ENCODE assay signal across 24 mouse cellular contexts in the genomic region with DNA sequence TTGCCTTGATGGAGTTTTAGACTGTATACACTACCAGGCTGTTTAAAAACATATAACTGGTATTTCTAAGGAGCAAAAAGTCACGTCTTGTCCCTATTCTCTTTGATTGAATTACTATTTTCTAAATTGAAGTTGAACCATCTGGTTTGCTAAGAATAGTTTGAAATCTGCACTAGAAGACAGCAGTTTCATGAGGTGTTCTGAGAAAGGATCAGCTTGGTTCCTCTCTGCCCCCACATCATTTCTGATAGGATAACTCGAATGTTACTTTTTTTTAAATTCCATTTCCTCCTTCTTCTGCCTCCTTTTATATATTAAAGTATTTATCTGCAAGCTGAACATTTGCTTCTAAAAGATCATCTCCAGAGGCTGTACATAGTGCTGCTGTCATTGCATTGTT.
DNase-seq lines count a peak whose midpoint lies in the region; ATAC-seq and TF ChIP-seq lines count a peak whose summit lies in the region.
"Had no signal": no experiment of that assay in that cellular context is flagged by ENCODE, and none has a peak within 500 bp of the region (broad histone marks: within the 10 kb centered on the region; RNA-seq: fewer than 3 reads in every experiment).

No protein-coding gene starts in this region.

- peaks cover 15% of the 10 kb centered on the region for H3K4me1 ChIP-seq in limb, embryonic 15.5 days
- peaks cover 6% of the 10 kb centered on the region; the same call in 1 of the 2 replicates for H3K4me1 ChIP-seq in limb, embryonic 10.5 days
- H3K4me1 ChIP-seq: hindbrain, embryonic 13.5 days had no signal

- H3K36me3 ChIP-seq in limb, embryonic 15.5 days, result no peaks in the 10 kb centered on the region
- H3K36me3 ChIP-seq in limb, embryonic 10.5 days, result no peaks in the 10 kb centered on the region
- H3K36me3 ChIP-seq: heart, embryonic 12.5 days; heart, embryonic 15.5 days; hindbrain, embryonic 10.5 days; hindbrain, embryonic 13.5 days had no signal

- H3K9me3 ChIP-seq in limb, embryonic 15.5 days, result no peaks in the 10 kb centered on the region
- H3K9me3 ChIP-seq in limb, embryonic 10.5 days (replicated peaks), result no peaks in the 10 kb centered on the region
- H3K9me3 ChIP-seq: heart, embryonic 12.5 days; heart, embryonic 15.5 days; hindbrain, embryonic 10.5 days; hindbrain, embryonic 13.5 days had no signal

- peak; percentile 88 for ATAC-seq in frontal cortex, adult (ENCODE audit: low TSS enrichment)
- ATAC-seq in limb, embryonic 15.5 days (ENCODE audit: insufficient number of reproducible peaks, low FRiP score, low TSS enrichment, low read depth), result no peak
- ATAC-seq: activated CD4-positive, CD25-positive, alpha-beta regulatory T cell, adult 4 months; forebrain, embryonic 14.5 days; forebrain, postnatal 0 days; hindbrain, embryonic 16.5 days had no signal

- 0 out of 2 replicates have a peak overlapping the region, but pooled peaks have one; percentile 3 for H3K27ac ChIP-seq in layer of hippocampus, adult 2 months
- peak overlapping the region; percentile 68; the same call in 1 of the 2 replicates for H3K27ac ChIP-seq in limb, embryonic 15.5 days
- no peak overlapping the region for H3K27ac ChIP-seq in limb, embryonic 10.5 days
- H3K27ac ChIP-seq: hindbrain, embryonic 10.5 days; hindbrain, embryonic 13.5 days had no signal

- H3K9ac ChIP-seq in limb, embryonic 15.5 days, result no peak overlapping the region
- H3K9ac ChIP-seq: forebrain, postnatal 0 days; heart, embryonic 12.5 days; heart, embryonic 15.5 days; hindbrain, embryonic 13.5 days had no signal

- H3K4me3 ChIP-seq in layer of hippocampus, adult 2 months, result no peak overlapping the region
- no peak overlapping the region for H3K4me3 ChIP-seq in limb, embryonic 15.5 days
- no peak overlapping the region for H3K4me3 ChIP-seq in limb, embryonic 10.5 days
- H3K4me3 ChIP-seq: heart, embryonic 12.5 days; heart, embryonic 15.5 days; hindbrain, embryonic 10.5 days; hindbrain, embryonic 13.5 days had no signal

- 82% methylated on average over 2 of the region's 2 CpGs for WGBS in limb, embryonic 15.5 days
- 92% methylated on average over 2 of the region's 2 CpGs for WGBS in limb, embryonic 10.5 days

- no peak overlapping the region for H3K4me2 ChIP-seq in limb, embryonic 15.5 days
- H3K4me2 ChIP-seq: heart, embryonic 12.5 days; heart, embryonic 15.5 days; hindbrain, embryonic 13.5 days had no signal

- DNase-seq in frontal cortex, postnatal 25 days (ENCODE audit: low spot score in 2 of 2), result no peak
- no peak for DNase-seq in layer of hippocampus, adult 2 months (ENCODE audit: low spot score in 2 of 2)
- no peak for DNase-seq in layer of hippocampus, adult 11-12 months (ENCODE audit: low spot score)
- no peak for DNase-seq in limb, embryonic 10.5 days (ENCODE audit: low spot score)
- DNase-seq in brain, adult 2 months (ENCODE audit: low read depth, low spot score), result peak; percentile 57
- no peak for DNase-seq in right cerebral cortex, postnatal 25 days
- DNase-seq: adrenal gland, adult 8-10 months; adrenal gland, postnatal 25 days; cerebellum, adult 18-20 months; cerebellum, adult 9-10 months; forebrain, postnatal 0 days; gastrocnemius, postnatal 25 days; heart, adult 18-20 months; heart, postnatal 10 days; heart, postnatal 36 days had no signal

- H3K27me3 ChIP-seq in limb, embryonic 15.5 days, result no peaks in the 10 kb centered on the region
- H3K27me3 ChIP-seq in limb, embryonic 10.5 days (ENCODE audit: low read depth, poor library complexity, severe bottlenecking), result no peaks in the 10 kb centered on the region
- H3K27me3 ChIP-seq: heart, embryonic 12.5 days; heart, embryonic 15.5 days; hindbrain, embryonic 13.5 days had no signal

- no peak for TF ChIP-seq CTCF in layer of hippocampus, adult 2 months (conservative IDR thresholded peaks at IDR 0.05)
